Mouse (Mus musculus) neural tube, embryonic 13.5 days (tissue): ENCODE results near the gene Grin2b. TPM values are rescaled to one million over a fixed set of nuclear protein-coding genes. Genes with fewer than 3 reads are reported as not detected.
A peak's percentile ranks its signal among the peaks of the same experiment; 100 is the strongest.

ENCODE experiments used
- ATAC-seq: fragments of 200-750 bp; cut with Nextera tagmentation; 2 replicates; pipeline ENCODE4 v1.8.0; 2017; ENCODE audit warnings: low read depth, mild to moderate bottlenecking, moderate TSS enrichment, moderate library complexity
- H3K27ac ChIP-seq: fragments of 300-500 bp; sonication (generic); replicated peaks from 2 replicates; pipeline ENCODE4 v1.5.1; 2015; ENCODE audit warnings: moderate library complexity, mild to moderate bottlenecking, inconsistent platforms
- H3K27me3 ChIP-seq: fragments of 300-500 bp; sonication (generic); 2 replicates; pipeline ENCODE4 v1.6.1; 2015; ENCODE audit warnings: mild to moderate bottlenecking, inconsistent platforms
- H3K36me3 ChIP-seq: fragments of 300-500 bp; sonication (generic); 2 replicates; pipeline ENCODE4 v1.6.1; 2015; ENCODE audit warnings: mild to moderate bottlenecking, inconsistent platforms
- H3K4me1 ChIP-seq: fragments of 300-500 bp; sonication (generic); replicated peaks from 2 replicates; pipeline ENCODE4 v1.6.1; 2015; ENCODE audit warnings: inconsistent platforms
- H3K4me2 ChIP-seq: fragments of 300-500 bp; sonication (generic); 2 replicates; pipeline ENCODE4 v1.6.1; 2015; ENCODE audit warnings: inconsistent platforms, mild to moderate bottlenecking, moderate library complexity
- H3K4me3 ChIP-seq: fragments of 300-500 bp; sonication (generic); 2 replicates; pipeline ENCODE4 v1.5.1; 2015; ENCODE audit warnings: mild to moderate bottlenecking, inconsistent platforms
- H3K9ac ChIP-seq: fragments of 300-500 bp; sonication (generic); 2 replicates; pipeline ENCODE4 v1.6.1; 2015; ENCODE audit warnings: moderate library complexity, mild to moderate bottlenecking, inconsistent platforms
- H3K9me3 ChIP-seq: fragments of 300-500 bp; sonication (generic); 2 replicates; pipeline ENCODE4 v1.6.1; 2016; ENCODE audit warnings: inconsistent platforms
- WGBS: fragments of 180-500 bp; shearing (Covaris S2); methylation state at CpG from one replicate; pipeline ENCODE4 v1.1.7; 2015; 5-methylcytosine and 5-hydroxymethylcytosine counted together
- polyA plus RNA-seq: library from polyadenylated mRNA; unstranded; fragments of >200 nt; fragmentation: Nextera tagmentation; extraction: Ambion mirVana; gene quantifications from 2 replicates; pipeline ENCODE4 v1.2.1, GENCODE M21; 2015

The Grin2b gene
- polyA plus RNA-seq, 1 experiment from 2014 or later, result 32.6 TPM

DNA sequence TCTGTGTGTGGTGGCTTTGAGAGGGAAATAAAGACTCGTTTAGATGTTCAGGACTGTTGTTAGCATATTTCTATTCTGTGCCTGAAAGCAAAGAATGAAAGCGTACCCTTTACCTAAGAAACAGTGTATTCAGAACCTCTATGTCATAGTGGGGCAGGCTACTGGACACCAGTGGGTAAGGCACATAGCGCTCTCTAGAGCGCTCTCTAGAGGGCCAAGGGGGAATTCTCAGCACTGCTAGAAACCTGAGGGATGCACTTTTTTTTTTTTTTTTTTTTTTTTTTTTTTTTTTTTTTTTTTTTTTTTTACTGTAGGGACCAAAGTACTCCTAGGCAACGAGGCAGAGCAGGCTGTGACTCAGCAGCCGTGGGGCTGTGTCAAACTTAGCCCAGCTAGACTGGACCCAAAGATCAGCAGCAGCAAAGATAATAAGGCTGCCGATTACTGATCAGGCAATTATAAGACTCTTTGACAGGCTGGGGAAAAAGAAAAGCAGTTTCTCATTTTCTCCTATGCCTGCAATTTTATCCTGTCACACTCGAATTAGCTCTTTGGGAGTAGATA lies 297.1 kb downstream of the Grin2b start:
- no peak for ATAC-seq
- Histone ChIP-seq H3K4me3 (no peak overlapping the region), H3K36me3 (no peaks in the 10 kb centered on the region), H3K27ac (no peak overlapping the region), H3K27me3 (no peaks in the 10 kb centered on the region), H3K9ac (no peak overlapping the region), H3K4me1 (no peaks in the 10 kb centered on the region), H3K4me2 (no peak overlapping the region), H3K9me3 (no peaks in the 10 kb centered on the region)
- 72% methylated on average over 8 of the region's 8 CpGs for WGBS

- no peaks in the 10 kb centered on the region for H3K27me3 ChIP-seq
- no peak overlapping the region for H3K9ac ChIP-seq
- no peak overlapping the region for H3K4me3 ChIP-seq
- H3K4me1 ChIP-seq, result 0 out of 2 replicates have a peak, but pooled peaks cover 3% of the 10 kb centered on the region
- ATAC-seq, result no peak
- no peak overlapping the region for H3K27ac ChIP-seq
- H3K36me3 ChIP-seq, result no peaks in the 10 kb centered on the region
- no peaks in the 10 kb centered on the region for H3K9me3 ChIP-seq
- H3K4me2 ChIP-seq, result no peak overlapping the region
These were observed 298.7 kb downstream of the Grin2b start for GRCm38 (mm10) chr6:135874626-135875025.

DNA sequence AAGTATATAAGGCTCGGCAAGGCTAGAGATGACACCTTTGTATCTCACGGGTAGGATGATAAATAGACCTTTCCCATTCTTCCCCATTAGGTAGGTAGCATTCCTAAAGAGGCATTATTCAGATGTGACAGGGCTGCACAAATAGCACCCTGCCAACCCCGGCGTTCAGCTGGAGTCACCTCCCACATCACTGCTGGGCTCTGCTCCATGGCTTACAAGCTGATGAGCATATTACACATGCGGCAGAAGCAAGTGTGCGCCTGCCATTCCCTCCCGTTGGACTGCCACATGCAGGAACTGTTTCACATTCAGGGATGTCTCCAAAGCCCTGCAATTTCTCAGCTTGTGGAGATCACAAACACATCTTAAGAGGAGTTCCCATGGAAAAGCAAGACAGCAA lies 307.5 kb downstream of the Grin2b start:
- H3K9me3 ChIP-seq, result no peaks in the 10 kb centered on the region
- H3K4me3 ChIP-seq, result no peak overlapping the region
- ATAC-seq, result no peak
- no peak overlapping the region for H3K4me2 ChIP-seq
- H3K27ac ChIP-seq, result no peak overlapping the region
- no peak overlapping the region for H3K9ac ChIP-seq
- H3K36me3 ChIP-seq, result no peaks in the 10 kb centered on the region
- 0 out of 2 replicates have a peak, but pooled peaks cover 12% of the 10 kb centered on the region for H3K4me1 ChIP-seq
- 69% methylated on average over 7 of the region's 7 CpGs for WGBS
- no peaks in the 10 kb centered on the region for H3K27me3 ChIP-seq

- no peak for ATAC-seq
- no peaks in the 10 kb centered on the region for H3K36me3 ChIP-seq
- no peak overlapping the region for H3K9ac ChIP-seq
- no peak overlapping the region for H3K4me2 ChIP-seq
- H3K27ac ChIP-seq, result no peak overlapping the region
- H3K9me3 ChIP-seq, result no peaks in the 10 kb centered on the region
- H3K27me3 ChIP-seq, result no peaks in the 10 kb centered on the region
- no peak overlapping the region for H3K4me3 ChIP-seq
- WGBS, result 58% methylated on average over 5 of the region's 5 CpGs
- peaks cover 24% of the 10 kb centered on the region for H3K4me1 ChIP-seq
These were observed 309.3 kb downstream of the Grin2b start for GRCm38 (mm10) chr6:135863965-135864364.

- Histone ChIP-seq H3K4me2 (no peak overlapping the region), H3K4me1 (peaks cover 30% of the 10 kb centered on the region), H3K27ac (peak overlapping the region; percentile 59; the same call in 1 of the 2 replicates), H3K9me3 (no peaks in the 10 kb centered on the region), H3K27me3 (no peaks in the 10 kb centered on the region), H3K36me3 (no peaks in the 10 kb centered on the region), H3K9ac (no peak overlapping the region), H3K4me3 (no peak overlapping the region)
- WGBS, result 56% methylated on average over 8 of the region's 8 CpGs
- peak; percentile 79 for ATAC-seq
These were observed 313.8 kb downstream of the Grin2b start for GRCm38 (mm10) chr6:135859502-135859901.

GRCm38 (mm10) chr6:135854173-135854591 lies 319.1 kb downstream of the Grin2b start:
- Histone ChIP-seq H3K4me2 (no peak overlapping the region), H3K27ac (no peak overlapping the region), H3K27me3 (no peaks in the 10 kb centered on the region), H3K36me3 (no peaks in the 10 kb centered on the region), H3K9ac (no peak overlapping the region), H3K4me3 (no peak overlapping the region), H3K4me1 (peaks cover 15% of the 10 kb centered on the region), H3K9me3 (no peaks in the 10 kb centered on the region)
- 36% methylated on average over 8 of the region's 8 CpGs for WGBS
- no peak for ATAC-seq

- H3K4me3 ChIP-seq, result no peak overlapping the region
- 83% methylated on average over 3 of the region's 3 CpGs for WGBS
- no peak overlapping the region for H3K9ac ChIP-seq
- no peaks in the 10 kb centered on the region for H3K27me3 ChIP-seq
- no peaks in the 10 kb centered on the region for H3K36me3 ChIP-seq
- H3K4me2 ChIP-seq, result no peak overlapping the region
- H3K9me3 ChIP-seq, result no peaks in the 10 kb centered on the region
- ATAC-seq, result no peak
- no peaks in the 10 kb centered on the region for H3K4me1 ChIP-seq
- H3K27ac ChIP-seq, result no peak overlapping the region
These were observed 329.6 kb downstream of the Grin2b start for GRCm38 (mm10) chr6:135843755-135844154.

GRCm38 (mm10) chr6:135836353-135836752 lies 337.0 kb downstream of the Grin2b start:
- WGBS, result 87% methylated on average over 4 of the region's 4 CpGs
- Histone ChIP-seq H3K27me3 (no peaks in the 10 kb centered on the region), H3K27ac (no peak overlapping the region), H3K4me1 (peaks cover 10% of the 10 kb centered on the region; the same call in 1 of the 2 replicates), H3K9ac (no peak overlapping the region), H3K4me3 (no peak overlapping the region), H3K36me3 (no peaks in the 10 kb centered on the region), H3K4me2 (no peak overlapping the region), H3K9me3 (no peaks in the 10 kb centered on the region)
- no peak for ATAC-seq

DNA sequence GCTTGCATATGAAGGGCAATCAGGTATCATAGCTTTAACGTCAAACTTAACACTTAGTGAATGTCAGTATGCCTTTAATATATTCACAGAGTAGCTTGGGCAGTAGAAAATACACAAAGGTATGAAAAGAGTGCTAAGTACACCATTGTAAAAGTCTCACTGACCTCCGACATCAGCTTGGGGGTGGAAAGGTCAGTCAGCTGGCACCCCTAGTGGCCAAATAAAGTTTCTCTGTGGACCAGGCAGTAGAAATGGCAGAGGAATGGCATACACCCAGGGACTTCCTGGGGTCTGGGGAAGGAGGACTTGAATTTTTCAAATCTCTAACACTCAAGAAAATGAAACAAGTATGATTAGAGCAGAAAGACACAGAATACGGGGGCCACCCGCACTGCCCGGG lies 339.8 kb downstream of the Grin2b start:
- WGBS, result 71% methylated on average over 5 of the region's 5 CpGs
- no peak for ATAC-seq
- Histone ChIP-seq H3K27ac (no peak overlapping the region), H3K27me3 (no peaks in the 10 kb centered on the region), H3K36me3 (no peaks in the 10 kb centered on the region), H3K9me3 (no peaks in the 10 kb centered on the region), H3K4me3 (no peak overlapping the region), H3K9ac (no peak overlapping the region), H3K4me2 (no peak overlapping the region), H3K4me1 (peaks cover 18% of the 10 kb centered on the region; the same call in 1 of the 2 replicates)

DNA sequence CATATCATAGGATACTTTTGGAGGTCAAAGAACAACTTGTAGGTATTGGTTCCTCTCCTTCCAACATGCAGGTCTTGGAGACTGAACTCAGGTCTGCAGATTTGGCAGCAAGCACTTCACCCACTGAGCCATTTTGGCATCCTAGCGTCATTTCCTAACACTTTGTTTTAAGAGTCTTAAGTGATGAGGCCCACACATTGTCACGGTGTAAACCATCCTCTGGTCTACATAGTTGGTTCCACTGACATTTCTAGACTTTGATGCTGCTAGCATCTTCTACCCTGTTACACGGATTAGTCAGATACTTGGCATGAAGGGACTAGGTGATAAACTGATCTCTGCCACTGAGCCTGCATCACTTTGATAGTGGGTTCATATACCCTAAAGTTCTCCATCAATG lies 341.3 kb downstream of the Grin2b start:
- 84% methylated on average over 3 of the region's 3 CpGs for WGBS
- Histone ChIP-seq H3K36me3 (no peaks in the 10 kb centered on the region), H3K4me2 (no peak overlapping the region), H3K9ac (no peak overlapping the region), H3K4me3 (no peak overlapping the region), H3K27me3 (no peaks in the 10 kb centered on the region), H3K27ac (no peak overlapping the region), H3K4me1 (peaks cover 11% of the 10 kb centered on the region; the same call in 1 of the 2 replicates), H3K9me3 (no peaks in the 10 kb centered on the region)
- no peak for ATAC-seq

- H3K4me1 ChIP-seq, result peaks cover 8% of the 10 kb centered on the region; the same call in 1 of the 2 replicates
- H3K36me3 ChIP-seq, result no peaks in the 10 kb centered on the region
- H3K9me3 ChIP-seq, result no peaks in the 10 kb centered on the region
- H3K4me2 ChIP-seq, result no peak overlapping the region
- no peaks in the 10 kb centered on the region for H3K27me3 ChIP-seq
- 86% methylated on average over 1 of the region's 1 CpGs for WGBS
- H3K27ac ChIP-seq, result no peak overlapping the region
- ATAC-seq, result no peak
- H3K9ac ChIP-seq, result no peak overlapping the region
- H3K4me3 ChIP-seq, result no peak overlapping the region
These were observed 342.3 kb downstream of the Grin2b start for GRCm38 (mm10) chr6:135831032-135831431.

GRCm38 (mm10) chr6:135829458-135829857 lies 343.9 kb downstream of the Grin2b start:
- Histone ChIP-seq H3K27ac (no peak overlapping the region), H3K4me2 (no peak overlapping the region), H3K9me3 (no peaks in the 10 kb centered on the region), H3K36me3 (no peaks in the 10 kb centered on the region), H3K4me3 (no peak overlapping the region), H3K27me3 (no peaks in the 10 kb centered on the region), H3K4me1 (peaks cover 8% of the 10 kb centered on the region; the same call in 1 of the 2 replicates), H3K9ac (no peak overlapping the region)
- 68% methylated on average over 7 of the region's 7 CpGs for WGBS
- no peak for ATAC-seq

DNA sequence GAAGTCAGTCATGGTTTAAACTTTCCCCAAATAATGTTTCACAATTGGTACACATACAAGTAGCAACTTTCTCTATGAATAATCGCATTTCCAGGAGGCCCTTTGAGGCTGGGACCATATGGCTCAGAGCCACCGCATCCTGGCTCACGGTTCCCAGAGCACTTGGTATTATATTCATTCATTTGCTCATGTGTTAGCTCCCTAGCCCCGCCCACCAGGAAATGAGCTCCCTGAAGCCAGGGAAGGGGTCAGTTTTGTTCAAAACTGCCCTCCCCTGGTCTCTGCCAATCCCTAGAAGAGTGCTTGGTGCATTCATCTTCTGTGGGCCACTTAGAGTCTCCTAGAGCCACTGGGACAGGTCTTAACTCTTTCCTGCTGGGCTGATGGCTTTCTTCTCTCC lies 344.3 kb downstream of the Grin2b start:
- peak; percentile 15; the same call in 1 of the 2 replicates for ATAC-seq

More for the DNA sequence above, 344.3 kb downstream of the Grin2b start:
- H3K36me3 ChIP-seq, result no peaks in the 10 kb centered on the region
- WGBS, result 58% methylated on average over 4 of the region's 4 CpGs
- H3K27ac ChIP-seq, result no peak overlapping the region
- H3K4me2 ChIP-seq, result no peak overlapping the region
- H3K4me1 ChIP-seq, result peaks cover 8% of the 10 kb centered on the region; the same call in 1 of the 2 replicates
- H3K27me3 ChIP-seq, result no peaks in the 10 kb centered on the region
- H3K4me3 ChIP-seq, result no peak overlapping the region
- no peak overlapping the region for H3K9ac ChIP-seq
- no peaks in the 10 kb centered on the region for H3K9me3 ChIP-seq
